Mouse (Mus musculus): ENCODE measurements around the gene Kcnk13. TPM values are rescaled to one million over a fixed set of nuclear protein-coding genes. Genes with fewer than 3 reads are reported as not detected.

Kcnk13 gene
- total and polyA plus RNA-seq, 2 experiments from 2014 or later = 2.5 to 4.3 TPM

- no peak overlapping the region for H3K9ac ChIP-seq
- no peak overlapping the region for H3K4me3 ChIP-seq (ENCODE audit: low read depth, low read length)
- H3K27ac ChIP-seq (ENCODE audit: low read depth, low read length) = no peak overlapping the region
- H3K36me3 ChIP-seq (ENCODE audit: insufficient read depth) = no peaks in the 10 kb centered on the region
- H3K4me1 ChIP-seq (ENCODE audit: insufficient read depth) = no peaks in the 10 kb centered on the region
- H3K27me3 ChIP-seq (ENCODE audit: insufficient read depth, low read length) = no peaks in the 10 kb centered on the region
- ATAC-seq = no peak
- DNase-seq = peak; percentile 47
- no peak for TF ChIP-seq CTCF (IDR thresholded peaks at IDR 0.05; ENCODE audit: low read depth)
- H3K9me3 ChIP-seq (ENCODE audit: low read length) = no peaks in the 10 kb centered on the region
- WGBS = 78% methylated on average over 5 of the region's 5 CpGs
- H3K4me2 ChIP-seq (ENCODE audit: low read depth) = no peak overlapping the region
These were observed 31.7 kb downstream of the Kcnk13 start for GRCm38 (mm10) chr12:99995951-99996350.

- 78% methylated on average over 5 of the region's 5 CpGs for WGBS
- no peak overlapping the region for H3K27ac ChIP-seq (ENCODE audit: low read depth, low read length)
- no peak for TF ChIP-seq CTCF (IDR thresholded peaks at IDR 0.05; ENCODE audit: low read depth)
- ATAC-seq = no peak
- H3K27me3 ChIP-seq (ENCODE audit: insufficient read depth, low read length) = no peaks in the 10 kb centered on the region
- H3K9me3 ChIP-seq (ENCODE audit: low read length) = no peaks in the 10 kb centered on the region
- no peaks in the 10 kb centered on the region for H3K4me1 ChIP-seq (ENCODE audit: insufficient read depth)
- no peak for DNase-seq
- no peak overlapping the region for H3K4me2 ChIP-seq (ENCODE audit: low read depth)
- no peak overlapping the region for H3K9ac ChIP-seq
- H3K4me3 ChIP-seq (ENCODE audit: low read depth, low read length) = no peak overlapping the region
- no peaks in the 10 kb centered on the region for H3K36me3 ChIP-seq (ENCODE audit: insufficient read depth)
These were observed 35.4 kb downstream of the Kcnk13 start for GRCm38 (mm10) chr12:99999726-100000125.

GRCm38 (mm10) chr12:100000381-100000780, 36.1 kb downstream of the Kcnk13 start:
- Histone ChIP-seq H3K4me1 (ENCODE audit: insufficient read depth) (no peaks in the 10 kb centered on the region), H3K27me3 (ENCODE audit: insufficient read depth, low read length) (no peaks in the 10 kb centered on the region), H3K4me2 (ENCODE audit: low read depth) (no peak overlapping the region), H3K36me3 (ENCODE audit: insufficient read depth) (no peaks in the 10 kb centered on the region), H3K9me3 (ENCODE audit: low read length) (no peaks in the 10 kb centered on the region), H3K9ac (no peak overlapping the region), H3K27ac (ENCODE audit: low read depth, low read length) (no peak overlapping the region), H3K4me3 (ENCODE audit: low read depth, low read length) (no peak overlapping the region)
- 51% methylated on average over 7 of the region's 7 CpGs for WGBS
- DNase-seq (no peak), ATAC-seq (no peak)
- TF ChIP-seq CTCF (IDR thresholded peaks at IDR 0.05; ENCODE audit: low read depth) = no peak

- Histone ChIP-seq H3K9me3 (ENCODE audit: low read length) (no peaks in the 10 kb centered on the region), H3K27me3 (ENCODE audit: insufficient read depth, low read length) (no peaks in the 10 kb centered on the region), H3K36me3 (ENCODE audit: insufficient read depth) (no peaks in the 10 kb centered on the region), H3K4me2 (ENCODE audit: low read depth) (no peak overlapping the region), H3K9ac (no peak overlapping the region), H3K27ac (ENCODE audit: low read depth, low read length) (no peak overlapping the region), H3K4me1 (ENCODE audit: insufficient read depth) (no peaks in the 10 kb centered on the region), H3K4me3 (ENCODE audit: low read depth, low read length) (no peak overlapping the region)
- no peak for TF ChIP-seq CTCF (IDR thresholded peaks at IDR 0.05; ENCODE audit: low read depth)
- 91% methylated on average over 3 of the region's 3 CpGs for WGBS
- DNase-seq (no peak), ATAC-seq (no peak)
These were observed 36.9 kb downstream of the Kcnk13 start for GRCm38 (mm10) chr12:100001246-100001645.

- no peaks in the 10 kb centered on the region for H3K36me3 ChIP-seq (ENCODE audit: insufficient read depth)
- no peaks in the 10 kb centered on the region for H3K4me1 ChIP-seq (ENCODE audit: insufficient read depth)
- DNase-seq (no peak), ATAC-seq (no peak)
- no peak overlapping the region for H3K4me3 ChIP-seq (ENCODE audit: low read depth, low read length)
- no peak overlapping the region for H3K4me2 ChIP-seq (ENCODE audit: low read depth)
- no peaks in the 10 kb centered on the region for H3K27me3 ChIP-seq (ENCODE audit: insufficient read depth, low read length)
- no peak overlapping the region for H3K27ac ChIP-seq (ENCODE audit: low read depth, low read length)
- no peak for TF ChIP-seq CTCF (IDR thresholded peaks at IDR 0.05; ENCODE audit: low read depth)
- H3K9me3 ChIP-seq (ENCODE audit: low read length) = no peaks in the 10 kb centered on the region
- no peak overlapping the region for H3K9ac ChIP-seq
- 84% methylated on average over 3 of the region's 3 CpGs for WGBS
These were observed 37.6 kb downstream of the Kcnk13 start for GRCm38 (mm10) chr12:100001910-100002309.

- Histone ChIP-seq H3K4me2 (ENCODE audit: low read depth) (no peak overlapping the region), H3K27ac (ENCODE audit: low read depth, low read length) (no peak overlapping the region), H3K4me3 (ENCODE audit: low read depth, low read length) (no peak overlapping the region), H3K36me3 (ENCODE audit: insufficient read depth) (no peaks in the 10 kb centered on the region), H3K9me3 (ENCODE audit: low read length) (no peaks in the 10 kb centered on the region), H3K9ac (no peak overlapping the region), H3K4me1 (ENCODE audit: insufficient read depth) (no peaks in the 10 kb centered on the region), H3K27me3 (ENCODE audit: insufficient read depth, low read length) (no peaks in the 10 kb centered on the region)
- WGBS = 13% methylated on average over 8 of the region's 8 CpGs
- DNase-seq (peak; percentile 76), ATAC-seq (peak; percentile 91)
- no peak for TF ChIP-seq CTCF (IDR thresholded peaks at IDR 0.05; ENCODE audit: low read depth)
These were observed 38.8 kb downstream of the Kcnk13 start for GRCm38 (mm10) chr12:100002914-100003587.

- ATAC-seq = no peak
- DNase-seq = no peak
- H3K36me3 ChIP-seq (ENCODE audit: insufficient read depth) = no peaks in the 10 kb centered on the region
- no peaks in the 10 kb centered on the region for H3K9me3 ChIP-seq (ENCODE audit: low read length)
- no peak overlapping the region for H3K9ac ChIP-seq
- H3K4me1 ChIP-seq (ENCODE audit: insufficient read depth) = no peaks in the 10 kb centered on the region
- TF ChIP-seq CTCF (IDR thresholded peaks at IDR 0.05; ENCODE audit: low read depth) = no peak
- H3K4me2 ChIP-seq (ENCODE audit: low read depth) = no peak overlapping the region
- no peak overlapping the region for H3K27ac ChIP-seq (ENCODE audit: low read depth, low read length)
- no peak overlapping the region for H3K4me3 ChIP-seq (ENCODE audit: low read depth, low read length)
- WGBS = 94% methylated on average over 5 of the region's 5 CpGs
- H3K27me3 ChIP-seq (ENCODE audit: insufficient read depth, low read length) = no peaks in the 10 kb centered on the region
These were observed 41.0 kb downstream of the Kcnk13 start for GRCm38 (mm10) chr12:100005285-100005684.
